8 mouse cellular contexts compared by ENCODE assay signal in genomic region chr13:93305636-93306035, GRCm38 (mm10). TPM values are rescaled to one million over a fixed set of nuclear protein-coding genes. Genes with fewer than 3 reads are reported as not detected.
DNase-seq lines count a peak whose midpoint lies in the region; ATAC-seq and TF ChIP-seq lines count a peak whose summit lies in the region.

No protein-coding gene starts in this region.

- no peaks in the 10 kb centered on the region for H3K9me3 ChIP-seq in embryonic facial prominence, embryonic 11.5 days (replicated peaks; ENCODE audit: control insufficient read depth, low read length)
- no peaks in the 10 kb centered on the region for H3K9me3 ChIP-seq in hindbrain, embryonic 15.5 days
- no peaks in the 10 kb centered on the region for H3K9me3 ChIP-seq in midbrain, postnatal 0 days (ENCODE audit: low read length)

- H3K36me3 ChIP-seq in embryonic facial prominence, embryonic 11.5 days (replicated peaks; ENCODE audit: control insufficient read depth, insufficient read depth, low read depth, low read length), result no peaks in the 10 kb centered on the region
- no peaks in the 10 kb centered on the region for H3K36me3 ChIP-seq in hindbrain, embryonic 15.5 days
- no peaks in the 10 kb centered on the region for H3K36me3 ChIP-seq in midbrain, postnatal 0 days (ENCODE audit: insufficient read depth, low read length)

- H3K9ac ChIP-seq in embryonic facial prominence, embryonic 11.5 days (replicated peaks; ENCODE audit: low read length), result 0 out of 2 replicates have a peak overlapping the region, but pooled peaks have one; percentile 19
- H3K9ac ChIP-seq in hindbrain, embryonic 15.5 days, result peak overlapping the region; percentile 41
- 0 out of 2 replicates have a peak overlapping the region, but pooled peaks have one; percentile 19 for H3K9ac ChIP-seq in midbrain, postnatal 0 days (replicated peaks; ENCODE audit: low read length, poor library complexity, severe bottlenecking)

- peaks cover 3% of the 10 kb centered on the region; the same call in 1 of the 2 replicates for H3K4me1 ChIP-seq in embryonic facial prominence, embryonic 11.5 days (ENCODE audit: control insufficient read depth, insufficient read depth, low read length)
- H3K4me1 ChIP-seq in hindbrain, embryonic 15.5 days (replicated peaks), result peaks cover 40% of the 10 kb centered on the region
- peaks cover 17% of the 10 kb centered on the region; the same call in 1 of the 2 replicates for H3K4me1 ChIP-seq in midbrain, postnatal 0 days (ENCODE audit: insufficient read depth, low read length)

- intact Hi-C loops in left cerebral cortex, adult 2 months (cut with DNase I), result loop anchor here (2.0 to 5.0 kb wide), 2 partner anchors 92 to 115 kb away; no protein-coding TSS in a partner anchor
- intact Hi-C loops in left cerebral cortex, postnatal 4 days (cut with DNase I), result loop anchor here (5.0 to 10.0 kb wide), 3 partner anchors 111 to 409 kb away; partner anchors contain the start of gene Tent2

- 24% methylated on average over 7 of the region's 7 CpGs for WGBS in embryonic facial prominence, embryonic 11.5 days
- 10% methylated on average over 7 of the region's 7 CpGs for WGBS in hindbrain, embryonic 15.5 days
- WGBS in midbrain, postnatal 0 days, result 8% methylated on average over 7 of the region's 7 CpGs

- no peak for TF ChIP-seq CTCF in left cerebral cortex, adult 2 months (IDR thresholded peaks at IDR 0.05)
- TF ChIP-seq CTCF in midbrain, postnatal 0 days (IDR thresholded peaks at IDR 0.05), result no peak

- ATAC-seq in embryonic facial prominence, embryonic 11.5 days (replicated peaks; ENCODE audit: insufficient number of reproducible peaks, low FRiP score, low TSS enrichment, low read depth), result no peak
- no peak for ATAC-seq in hindbrain, embryonic 15.5 days (ENCODE audit: low FRiP score, low read depth)
- no peak for ATAC-seq in midbrain, postnatal 0 days (ENCODE audit: low FRiP score)
- no peak for ATAC-seq in megakaryocyte progenitor cell, adult 5-6 weeks (replicated peaks; ENCODE audit: poor library complexity)

- peak overlapping the region; percentile 46 for H3K4me2 ChIP-seq in embryonic facial prominence, embryonic 11.5 days (ENCODE audit: low read depth, low read length)
- peak overlapping the region; percentile 61 for H3K4me2 ChIP-seq in hindbrain, embryonic 15.5 days
- peak overlapping the region; percentile 78 for H3K4me2 ChIP-seq in midbrain, postnatal 0 days (ENCODE audit: low read depth, low read length, poor library complexity, severe bottlenecking)

- no peak for DNase-seq in left cerebral cortex, adult 2 months (ENCODE audit: extremely low spot score in 1 of 2, low spot score in 2 of 2)
- no peak for DNase-seq in left cerebral cortex, adult 18-20 months (ENCODE audit: low spot score in 2 of 2)
- DNase-seq in embryonic facial prominence, embryonic 11.5 days (ENCODE audit: low spot score), result peak; percentile 22
- no peak for DNase-seq in midbrain, postnatal 0 days (ENCODE audit: low spot score)
- no peak for DNase-seq in left cerebral cortex, postnatal 4 days
- no peak for DNase-seq in right cerebral cortex, postnatal 14 days

- peak overlapping the region; percentile 97 for H3K4me3 ChIP-seq in left cerebral cortex, adult 2 months
- H3K4me3 ChIP-seq in embryonic facial prominence, embryonic 11.5 days (ENCODE audit: low read depth, low read length), result peak overlapping the region; percentile 87
- H3K4me3 ChIP-seq in hindbrain, embryonic 15.5 days, result peak overlapping the region; percentile 80
- peak overlapping the region; percentile 83 for H3K4me3 ChIP-seq in midbrain, postnatal 0 days (ENCODE audit: low read depth, low read length)

- H3K27me3 ChIP-seq in embryonic facial prominence, embryonic 11.5 days (ENCODE audit: control insufficient read depth, insufficient read depth, low read length), result no peaks in the 10 kb centered on the region
- no peaks in the 10 kb centered on the region for H3K27me3 ChIP-seq in hindbrain, embryonic 15.5 days
- H3K27me3 ChIP-seq in midbrain, postnatal 0 days (ENCODE audit: insufficient read depth, low read length), result no peaks in the 10 kb centered on the region

- peak overlapping the region; percentile 97; the same call in 1 of the 2 replicates for H3K27ac ChIP-seq in left cerebral cortex, adult 2 months
- H3K27ac ChIP-seq in embryonic facial prominence, embryonic 11.5 days (replicated peaks; ENCODE audit: low read depth, low read length), result no peak overlapping the region
- H3K27ac ChIP-seq in hindbrain, embryonic 15.5 days (replicated peaks), result no peak overlapping the region
- H3K27ac ChIP-seq in midbrain, postnatal 0 days (ENCODE audit: low read depth, low read length), result no peak overlapping the region

RNA-seq across cellular contexts. Expression of gene Homer1, which starts 6.2 kb away (rescaled TPM):
- total RNA-seq in left cerebral cortex, adult 2 months (2021), result 100 to 1,000 TPM; 381 to 464 TPM
- 100 to 1,000 TPM; 319 to 463 TPM for total RNA-seq in left cerebral cortex, adult 18-20 months (2021)
- 8.8 and 11.4 TPM in 2 replicates for polyA plus RNA-seq in embryonic facial prominence, embryonic 11.5 days (2014; fragmentation: Nextera tagmentation; extraction: Ambion mirVana)
- 13.0 and 13.5 TPM in 2 replicates for polyA plus RNA-seq in hindbrain, embryonic 15.5 days (2015; fragmentation: Nextera tagmentation; extraction: Ambion mirVana)
- 64.4 and 81.0 TPM in 2 replicates for total RNA-seq in midbrain, postnatal 0 days (2014; rRNA removed)
- 8.6 and 9.7 TPM in 2 replicates for polyA plus RNA-seq in midbrain, postnatal 0 days (2015; fragmentation: Nextera tagmentation; extraction: Ambion mirVana)
- total RNA-seq in left cerebral cortex, postnatal 4 days (2021), result 100 to 1,000 TPM; 120 to 125 TPM
- total RNA-seq in megakaryocyte progenitor cell, adult 5-6 weeks (2015), result 9.2 and 10.6 TPM in 2 replicates
- 10.7 and 13.7 TPM in 2 replicates for total RNA-seq in megakaryocyte progenitor cell, adult 5-6 weeks (2017)
